Mouse (Mus musculus) kidney, adult 2 months (tissue): ENCODE measurements at regions not wholly inside any gene's neighbourhood (a gene's known extent, or its start where the extent isn't known, plus 50 kb on each side); places are given as distances from the start of the nearest gene placed in this dataset.

Experiments
- CTCF ChIP-seq: fragments of 200-500 bp; conservative IDR thresholded peaks from 2 replicates; pipeline ENCODE4 v1.5.1; 2011; ENCODE audit warnings: low read depth, mild to moderate bottlenecking, control low read depth, low read length, moderate library complexity, mixed read lengths; ENCODE audit not compliant: insufficient read depth, insufficient read length
- POLR2A ChIP-seq: fragments of 200-500 bp; IDR thresholded peaks from one replicate; pipeline ENCODE4 v1.6.1; 2011; ENCODE audit warnings: low read depth, low read length, control low read depth

DNA sequence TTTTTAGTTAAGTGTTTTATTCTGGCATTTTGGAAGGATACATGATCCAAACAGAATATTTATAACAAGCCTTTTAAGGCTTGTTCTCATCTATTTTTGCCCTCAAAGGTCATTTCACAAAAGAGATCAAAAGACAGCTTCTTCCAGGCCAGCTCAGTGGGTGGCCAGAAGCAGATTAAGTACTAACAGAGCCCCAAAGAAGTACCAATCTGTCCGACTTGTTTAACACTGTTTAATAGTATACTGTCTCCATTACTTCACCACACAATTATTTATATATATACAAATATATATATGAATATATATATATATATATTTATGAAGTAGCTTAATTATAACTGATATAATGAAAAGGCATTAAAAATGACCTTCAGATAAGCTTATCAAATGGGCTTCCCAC lies 284.7 kb upstream of the Zic4 start:
- TF ChIP-seq CTCF (no peak), POLR2A (no peak)
